Comparison of ENCODE assay signal across 18 mouse cellular contexts in the genomic region with DNA sequence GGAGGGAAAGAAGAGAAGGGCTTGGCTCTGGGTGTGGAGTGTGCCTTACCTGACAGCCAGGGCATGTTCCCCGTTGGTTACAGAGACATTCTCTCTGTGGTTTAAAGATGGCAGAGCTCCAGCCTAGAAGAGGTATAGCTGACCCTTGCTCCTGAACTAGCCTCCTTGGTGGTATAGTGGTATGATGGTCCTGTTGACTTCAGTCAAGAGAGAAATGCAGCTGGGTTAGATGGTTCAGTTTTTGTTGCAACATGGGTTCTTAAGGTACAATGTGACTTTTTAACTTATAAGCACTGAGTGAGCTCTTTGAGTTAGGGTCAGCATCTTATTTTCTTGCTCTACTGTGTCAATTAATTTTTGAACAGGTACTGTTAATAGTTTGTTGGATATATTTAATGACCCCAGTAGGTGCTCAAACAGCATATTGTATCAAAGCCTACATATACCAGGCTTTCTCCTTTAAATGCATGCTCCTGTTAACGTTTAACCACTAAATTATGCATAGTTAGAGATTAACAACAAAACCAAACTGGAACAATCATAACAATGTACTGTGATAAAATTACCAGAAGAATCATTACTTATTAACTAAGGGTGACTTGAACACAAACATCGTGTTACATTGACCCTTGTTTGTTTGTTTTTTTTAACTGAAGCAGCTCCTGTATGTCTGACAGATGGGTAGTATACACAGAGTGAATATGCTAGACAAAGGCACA.
"Had no signal": no experiment of that assay in that cellular context is flagged by ENCODE, and none has a peak within 500 bp of the region (broad histone marks: within the 10 kb centered on the region; RNA-seq: fewer than 3 reads in every experiment).

No protein-coding gene starts in this region.

- H3K9ac ChIP-seq: lung, embryonic 14.5 days; midbrain, embryonic 12.5 days; neural tube, embryonic 13.5 days; neural tube, embryonic 15.5 days had no signal

- H3K27me3 ChIP-seq: midbrain, embryonic 12.5 days; neural tube, embryonic 13.5 days; neural tube, embryonic 15.5 days had no signal

- ATAC-seq: midbrain, embryonic 16.5 days had no signal

- H3K27ac ChIP-seq: midbrain, embryonic 10.5 days; midbrain, embryonic 12.5 days; neural tube, embryonic 13.5 days; neural tube, embryonic 15.5 days had no signal

- H3K4me2 ChIP-seq: lung, embryonic 14.5 days; midbrain, embryonic 12.5 days; neural tube, embryonic 13.5 days; neural tube, embryonic 15.5 days had no signal

- H3K4me3 ChIP-seq: midbrain, embryonic 10.5 days; midbrain, embryonic 12.5 days; myocyte; neural tube, embryonic 13.5 days; neural tube, embryonic 15.5 days had no signal

- DNase-seq: lung, embryonic 14.5 days; lung, postnatal 10 days; lung, postnatal 4 days; midbrain, embryonic 14.5 days; retina, postnatal 1 day; right cerebral cortex, adult 18-20 months; right cerebral cortex, postnatal 25 days; right cerebral cortex, postnatal 4 days; spleen, adult 18-20 months; thymus, adult 18-20 months; thymus, postnatal 14 days; thymus, postnatal 36 days had no signal

- H3K4me1 ChIP-seq: midbrain, embryonic 10.5 days; midbrain, embryonic 12.5 days; neural tube, embryonic 13.5 days; neural tube, embryonic 15.5 days had no signal

- H3K36me3 ChIP-seq: midbrain, embryonic 10.5 days; midbrain, embryonic 12.5 days; neural tube, embryonic 13.5 days; neural tube, embryonic 15.5 days had no signal

- H3K9me3 ChIP-seq: midbrain, embryonic 10.5 days; midbrain, embryonic 12.5 days; neural tube, embryonic 13.5 days; neural tube, embryonic 15.5 days had no signal
